Mouse (Mus musculus): ENCODE results near the gene Vps25. TPM values are rescaled to one million over a fixed set of nuclear protein-coding genes. Genes with fewer than 3 reads are reported as not detected.

Vps25 gene
- polyA plus RNA-seq, 1 experiment from 2014 or later: 133 TPM

DNA sequence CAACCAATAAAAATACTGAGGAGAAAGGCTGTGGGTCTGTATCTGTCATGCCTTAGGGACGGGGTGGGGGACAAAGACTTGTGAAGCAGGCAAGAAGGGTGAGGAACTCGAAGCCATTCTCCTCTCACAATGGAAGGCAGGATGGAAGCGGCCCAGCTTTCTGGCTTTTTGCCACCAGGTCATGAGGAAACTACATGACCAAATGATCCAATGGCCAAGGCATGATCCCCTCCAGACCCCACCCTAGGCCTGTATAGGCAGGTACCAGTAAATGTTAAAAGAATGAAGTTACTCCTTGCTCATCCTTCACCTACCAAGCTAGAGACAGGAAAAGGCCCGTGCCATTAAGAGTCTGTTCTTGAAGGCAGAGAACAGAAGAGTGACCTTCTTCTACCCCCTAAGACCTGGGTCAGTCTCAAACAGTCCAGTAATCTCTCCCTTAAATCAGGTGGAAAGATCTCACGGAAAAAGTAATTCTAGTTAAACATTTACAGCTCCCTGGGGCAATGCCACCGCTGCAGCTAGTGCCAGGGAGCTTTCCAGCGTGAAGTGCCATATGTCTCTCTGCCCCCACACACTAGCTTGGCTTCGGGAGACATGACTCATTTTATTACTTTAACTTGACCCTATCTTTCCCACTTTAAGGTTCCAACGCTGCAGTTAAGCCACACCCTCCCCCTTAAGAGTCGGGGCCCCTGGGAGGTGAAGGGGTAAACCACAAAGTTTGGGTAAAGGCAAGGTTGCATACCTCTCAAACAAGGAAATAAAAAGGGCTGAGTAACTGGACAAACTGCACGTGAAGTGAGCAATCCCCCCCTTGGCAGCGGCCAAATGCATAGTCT, 24.1 kb downstream of the Vps25 start:
- 61% methylated on average over 12 of the region's 12 CpGs for WGBS
- H3K27me3 ChIP-seq: no peaks in the 10 kb centered on the region
- ATAC-seq (ENCODE audit: insufficient number of reproducible peaks, low FRiP score, low TSS enrichment, low read depth): no peak
- H3K4me2 ChIP-seq (replicated peaks): peak overlapping the region; percentile 71
- no peaks in the 10 kb centered on the region for H3K9me3 ChIP-seq (replicated peaks)
- H3K9ac ChIP-seq: peak overlapping the region; percentile 82; the same call in 1 of the 2 replicates
- H3K36me3 ChIP-seq: peaks cover 9% of the 10 kb centered on the region; the same call in 1 of the 2 replicates
- H3K27ac ChIP-seq (replicated peaks): no peak overlapping the region
- peak overlapping the region; percentile 90 for H3K4me3 ChIP-seq (replicated peaks)
- peaks cover 33% of the 10 kb centered on the region for H3K4me1 ChIP-seq

DNA sequence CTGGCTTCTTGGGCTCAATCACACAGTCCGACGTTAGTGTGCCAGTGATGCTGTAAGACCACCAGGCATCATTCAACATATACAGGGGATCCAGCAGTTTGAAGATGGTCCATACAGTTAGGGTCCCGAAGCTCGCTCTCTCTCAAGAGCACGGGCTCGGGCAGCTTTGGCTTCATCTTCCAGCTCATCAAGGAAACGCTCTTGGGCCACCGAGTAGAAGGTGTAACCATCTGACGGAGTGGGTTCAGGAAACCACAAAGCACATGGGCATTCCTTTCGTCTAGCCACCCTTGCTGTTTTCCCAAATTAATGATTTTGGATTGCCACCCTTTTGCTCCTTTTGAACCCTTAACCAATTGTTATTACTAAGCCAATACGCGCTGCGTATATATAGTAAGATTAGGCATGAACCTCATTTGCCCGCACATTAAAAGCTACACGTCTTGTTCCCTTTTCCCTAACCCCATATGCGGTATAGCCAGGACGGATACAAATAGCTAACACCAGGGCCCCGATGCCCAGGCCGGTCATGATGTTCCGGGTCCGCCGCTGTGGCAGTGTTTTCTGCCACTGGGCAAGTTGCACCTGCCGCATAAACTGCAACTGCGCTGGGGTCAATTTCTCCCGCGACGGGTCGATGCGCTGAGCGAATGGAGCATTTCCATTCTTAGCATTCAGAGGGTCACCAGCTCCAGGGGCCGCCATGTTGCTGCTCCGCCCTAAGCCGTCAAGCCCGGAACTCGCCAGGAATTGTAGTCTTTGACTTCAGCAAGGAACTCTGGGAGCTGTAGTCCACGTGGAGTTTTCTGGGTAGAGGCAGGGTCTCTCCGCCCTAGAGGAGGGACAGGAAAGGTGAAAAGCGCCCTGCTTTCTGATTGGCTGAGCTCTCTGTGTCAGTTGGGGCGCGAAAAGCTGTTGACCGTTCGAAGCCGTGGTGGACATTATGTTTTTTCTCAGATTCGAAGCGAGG, 25.0 kb downstream of the Vps25 start, which contains the start of the genes Cntd1 and Coa3:
Gene Cntd1 (plus strand): TSS at position 790 of the 970 bp plus-strand sequence.
Gene Coa3 (minus strand): TSS at position 892 of the 970 bp plus-strand sequence.
- H3K9me3 ChIP-seq (replicated peaks): no peaks in the 10 kb centered on the region
- ATAC-seq (ENCODE audit: insufficient number of reproducible peaks, low FRiP score, low TSS enrichment, low read depth): peak; percentile 93
- peak within 1 kb of the TSS; percentile 67 for H3K27ac ChIP-seq (replicated peaks)
- H3K4me2 ChIP-seq (replicated peaks): peak within 1 kb of the TSS; percentile 71
- 8% methylated on average over 45 of the region's 45 CpGs for WGBS
- H3K4me1 ChIP-seq: peaks cover 33% of the 10 kb centered on the region
- H3K4me3 ChIP-seq (replicated peaks): peak within 1 kb of the TSS; percentile 90
- no peaks in the 10 kb centered on the region for H3K27me3 ChIP-seq
- peaks cover 9% of the 10 kb centered on the region; the same call in 1 of the 2 replicates for H3K36me3 ChIP-seq
- H3K9ac ChIP-seq: peak within 1 kb of the TSS; percentile 82

DNA sequence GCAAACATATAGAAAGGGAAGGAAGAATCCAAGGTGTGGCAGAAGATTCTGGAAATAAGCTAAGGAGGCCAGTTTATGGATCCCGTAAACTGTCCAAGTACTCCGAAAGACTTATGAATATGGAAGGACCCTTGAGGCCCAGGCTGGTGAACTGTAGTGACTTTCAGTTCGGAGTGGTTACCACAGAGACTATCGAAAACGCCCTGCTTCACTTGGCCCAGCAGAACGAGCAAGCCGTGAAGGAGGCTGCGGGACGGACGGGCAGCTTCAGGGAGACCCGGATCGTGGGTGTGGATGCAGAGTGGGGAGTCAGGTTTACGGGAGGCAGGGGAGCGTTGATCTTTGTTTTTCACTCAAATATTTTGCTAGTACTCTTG, 25.7 kb downstream of the Vps25 start:
- WGBS: 62% methylated on average over 14 of the region's 14 CpGs
- Histone ChIP-seq H3K9ac (no peak overlapping the region), H3K27me3 (no peaks in the 10 kb centered on the region), H3K36me3 (peaks cover 9% of the 10 kb centered on the region; the same call in 1 of the 2 replicates), H3K27ac (replicated peaks) (no peak overlapping the region), H3K4me2 (replicated peaks) (peak overlapping the region; percentile 71), H3K9me3 (replicated peaks) (no peaks in the 10 kb centered on the region), H3K4me3 (replicated peaks) (peak overlapping the region; percentile 90), H3K4me1 (peaks cover 33% of the 10 kb centered on the region)
- no peak for ATAC-seq (ENCODE audit: insufficient number of reproducible peaks, low FRiP score, low TSS enrichment, low read depth)

GRCm38 (mm10) chr11:101280837-101281236, 27.3 kb downstream of the Vps25 start:
- Histone ChIP-seq H3K9ac (no peak overlapping the region), H3K9me3 (replicated peaks) (no peaks in the 10 kb centered on the region), H3K4me2 (replicated peaks) (no peak overlapping the region), H3K36me3 (peaks cover 9% of the 10 kb centered on the region; the same call in 1 of the 2 replicates), H3K4me1 (peaks cover 37% of the 10 kb centered on the region), H3K27ac (replicated peaks) (no peak overlapping the region), H3K27me3 (no peaks in the 10 kb centered on the region), H3K4me3 (replicated peaks) (no peak overlapping the region)
- no peak for ATAC-seq (ENCODE audit: insufficient number of reproducible peaks, low FRiP score, low TSS enrichment, low read depth)
- WGBS: 55% methylated on average over 7 of the region's 7 CpGs

- no peak overlapping the region for H3K4me3 ChIP-seq (replicated peaks)
- WGBS: 38% methylated on average over 5 of the region's 5 CpGs
- peaks cover 19% of the 10 kb centered on the region for H3K4me1 ChIP-seq
- no peak overlapping the region for H3K4me2 ChIP-seq (replicated peaks)
- H3K9me3 ChIP-seq (replicated peaks): no peaks in the 10 kb centered on the region
- H3K9ac ChIP-seq: no peak overlapping the region
- no peak for ATAC-seq (ENCODE audit: insufficient number of reproducible peaks, low FRiP score, low TSS enrichment, low read depth)
- peaks cover 8% of the 10 kb centered on the region; the same call in 1 of the 2 replicates for H3K36me3 ChIP-seq
- no peak overlapping the region for H3K27ac ChIP-seq (replicated peaks)
- no peaks in the 10 kb centered on the region for H3K27me3 ChIP-seq
Measured at GRCm38 (mm10) chr11:101282896-101283295, 29.4 kb downstream of the Vps25 start.

GRCm38 (mm10) chr11:101283805-101284204, 30.3 kb downstream of the Vps25 start:
- Histone ChIP-seq H3K9ac (no peak overlapping the region), H3K4me3 (replicated peaks) (no peak overlapping the region), H3K4me2 (replicated peaks) (no peak overlapping the region), H3K27me3 (no peaks in the 10 kb centered on the region), H3K4me1 (peaks cover 14% of the 10 kb centered on the region; the same call in 1 of the 2 replicates), H3K9me3 (replicated peaks) (no peaks in the 10 kb centered on the region), H3K36me3 (peaks cover 10% of the 10 kb centered on the region), H3K27ac (replicated peaks) (no peak overlapping the region)
- WGBS: 54% methylated on average over 4 of the region's 4 CpGs
- no peak for ATAC-seq (ENCODE audit: insufficient number of reproducible peaks, low FRiP score, low TSS enrichment, low read depth)

- Histone ChIP-seq H3K4me3 (replicated peaks) (no peak overlapping the region), H3K4me1 (0 out of 2 replicates have a peak, but pooled peaks cover 5% of the 10 kb centered on the region), H3K9me3 (replicated peaks) (no peaks in the 10 kb centered on the region), H3K36me3 (peaks cover 44% of the 10 kb centered on the region), H3K27ac (replicated peaks) (no peak overlapping the region), H3K27me3 (no peaks in the 10 kb centered on the region), H3K4me2 (replicated peaks) (no peak overlapping the region), H3K9ac (no peak overlapping the region)
- WGBS: 87% methylated on average over 9 of the region's 9 CpGs
- no peak for ATAC-seq (ENCODE audit: insufficient number of reproducible peaks, low FRiP score, low TSS enrichment, low read depth)
Measured at GRCm38 (mm10) chr11:101287306-101287705, 33.8 kb downstream of the Vps25 start.

DNA sequence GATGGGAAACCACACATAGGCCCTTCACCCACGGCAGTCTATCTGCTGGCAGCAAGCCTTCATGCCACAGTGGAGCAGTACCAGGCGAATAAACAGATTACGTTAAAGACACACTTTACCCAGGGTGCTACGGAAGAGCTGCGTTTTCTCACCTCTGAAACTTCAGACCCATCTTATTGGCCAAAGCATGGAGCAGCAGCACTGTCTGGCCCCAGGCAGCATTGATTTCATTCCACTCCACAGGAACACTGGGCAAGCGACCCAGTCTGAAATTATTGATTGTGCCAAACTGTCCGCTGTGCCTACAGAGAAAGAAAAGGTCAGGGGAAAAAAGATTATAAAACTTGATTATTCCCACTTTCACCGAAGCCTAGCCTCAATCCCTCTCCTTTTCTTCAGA, 37.7 kb downstream of the Vps25 start:
- H3K4me2 ChIP-seq (replicated peaks): no peak overlapping the region
- no peak overlapping the region for H3K9ac ChIP-seq
- no peaks in the 10 kb centered on the region for H3K27me3 ChIP-seq
- 95% methylated on average over 8 of the region's 8 CpGs for WGBS
- peaks cover 82% of the 10 kb centered on the region for H3K36me3 ChIP-seq
- no peaks in the 10 kb centered on the region for H3K4me1 ChIP-seq
- H3K9me3 ChIP-seq (replicated peaks): no peaks in the 10 kb centered on the region
- no peak overlapping the region for H3K4me3 ChIP-seq (replicated peaks)
- no peak for ATAC-seq (ENCODE audit: insufficient number of reproducible peaks, low FRiP score, low TSS enrichment, low read depth)
- no peak overlapping the region for H3K27ac ChIP-seq (replicated peaks)

DNA sequence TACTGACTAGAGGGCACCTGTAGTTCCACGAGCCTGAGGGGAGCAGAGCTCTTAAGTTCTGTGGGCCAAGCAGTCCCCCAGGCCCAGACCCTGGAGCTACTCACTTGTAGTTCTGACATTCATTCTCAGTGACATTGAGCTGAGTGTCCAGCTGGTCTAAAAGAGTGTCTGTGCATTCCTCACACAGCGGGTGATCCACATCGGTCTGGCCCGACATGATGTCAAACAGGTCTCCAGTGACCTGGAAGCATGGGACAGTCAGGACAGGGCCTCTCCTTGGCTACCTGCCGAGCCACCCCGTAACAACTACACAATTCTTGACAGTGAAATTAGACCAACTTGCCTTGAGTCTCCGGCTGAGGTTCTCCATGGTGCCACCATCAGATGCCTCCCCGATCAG, 41.7 kb downstream of the Vps25 start:
- no peak for ATAC-seq (ENCODE audit: insufficient number of reproducible peaks, low FRiP score, low TSS enrichment, low read depth)
- peaks cover 82% of the 10 kb centered on the region for H3K36me3 ChIP-seq

GRCm38 (mm10) chr11:101300881-101301280, 47.4 kb downstream of the Vps25 start:
- no peaks in the 10 kb centered on the region for H3K27me3 ChIP-seq
- ATAC-seq (ENCODE audit: insufficient number of reproducible peaks, low FRiP score, low TSS enrichment, low read depth): no peak
- H3K9me3 ChIP-seq (replicated peaks): no peaks in the 10 kb centered on the region
- peak overlapping the region; percentile 72 for H3K9ac ChIP-seq
- H3K27ac ChIP-seq (replicated peaks): no peak overlapping the region
- H3K4me2 ChIP-seq (replicated peaks): peak overlapping the region; percentile 82
- peak overlapping the region; percentile 84 for H3K4me3 ChIP-seq (replicated peaks)
- peaks cover 15% of the 10 kb centered on the region for H3K4me1 ChIP-seq
- peaks cover 28% of the 10 kb centered on the region for H3K36me3 ChIP-seq
- 63% methylated on average over 7 of the region's 7 CpGs for WGBS

More for the DNA sequence above, 41.7 kb downstream of the Vps25 start:
- no peaks in the 10 kb centered on the region for H3K4me1 ChIP-seq
- H3K27me3 ChIP-seq: no peaks in the 10 kb centered on the region
- H3K4me2 ChIP-seq (replicated peaks): no peak overlapping the region
- H3K27ac ChIP-seq (replicated peaks): no peak overlapping the region
- H3K4me3 ChIP-seq (replicated peaks): no peak overlapping the region
- H3K9ac ChIP-seq: no peak overlapping the region
- WGBS: 95% methylated on average over 8 of the region's 8 CpGs
- H3K9me3 ChIP-seq (replicated peaks): no peaks in the 10 kb centered on the region

All from embryonic facial prominence, embryonic 15.5 days (tissue).